Mouse (Mus musculus) left cerebral cortex, postnatal 36 days (tissue): ENCODE measurements around the gene Krt78. TPM values are rescaled to one million over a fixed set of nuclear protein-coding genes. Genes with fewer than 3 reads are reported as not detected.

ENCODE experiments used
- DNase-seq, 2 experiments: peaks; one replicate each; pipeline ENCODE4 v3.0.0; 2021 to 2022; ENCODE audit warnings: low spot score in 2 of 2, mixed read lengths in 1 of 2
- intact Hi-C: fragments of 180-260 bp; cut with DNase I; formaldehyde crosslinking; loops from one replicate; pipeline ENCODE4 v1.15.1; 2025
- total RNA-seq, 2 experiments: library from RNA; stranded (reverse); gene quantifications; 2 replicates each; pipeline ENCODE4 v1.2.3; 2021

Gene Krt78
- total RNA-seq, 2 experiments from 2014 or later: not detected

DNA sequence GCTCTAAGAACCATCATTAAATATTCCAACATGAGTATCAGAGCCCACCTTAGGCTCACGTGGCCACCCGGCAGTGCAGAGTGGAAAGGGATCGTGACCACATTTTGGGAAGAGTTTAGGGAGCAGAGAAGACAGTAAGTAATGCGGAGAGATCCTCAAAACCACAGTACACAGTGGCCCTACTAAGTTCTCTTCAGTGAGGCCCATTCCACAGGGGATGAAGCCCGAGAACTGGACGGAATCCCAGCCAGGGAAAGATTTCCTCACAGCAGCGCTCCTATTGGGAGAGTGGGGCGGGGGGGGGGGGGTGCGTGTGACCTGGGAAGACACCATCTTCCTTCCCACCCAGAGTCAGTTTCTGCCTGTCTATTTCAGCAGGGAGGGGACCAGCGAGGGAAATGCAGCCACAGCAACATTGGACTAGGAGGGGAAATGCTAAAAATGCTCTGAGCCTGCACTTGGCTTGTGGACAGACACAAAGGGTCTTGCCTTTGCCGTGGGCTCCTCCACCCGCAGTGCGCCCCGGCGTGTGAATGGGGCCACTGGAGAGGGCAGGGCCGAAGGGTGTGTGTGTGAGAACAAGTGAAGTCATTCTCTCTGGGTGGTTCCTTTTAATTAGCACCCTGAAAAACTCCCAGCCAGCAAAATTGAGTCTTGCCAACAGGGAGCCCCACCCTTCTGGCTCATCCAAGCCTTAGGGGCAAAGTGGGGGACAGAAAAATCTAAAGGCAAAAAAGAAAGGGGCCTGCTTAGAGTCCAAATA is 20.2 kb upstream of the Krt78 start:
- DNase-seq: no peak
- intact Hi-C loops: no loop called here

DNA sequence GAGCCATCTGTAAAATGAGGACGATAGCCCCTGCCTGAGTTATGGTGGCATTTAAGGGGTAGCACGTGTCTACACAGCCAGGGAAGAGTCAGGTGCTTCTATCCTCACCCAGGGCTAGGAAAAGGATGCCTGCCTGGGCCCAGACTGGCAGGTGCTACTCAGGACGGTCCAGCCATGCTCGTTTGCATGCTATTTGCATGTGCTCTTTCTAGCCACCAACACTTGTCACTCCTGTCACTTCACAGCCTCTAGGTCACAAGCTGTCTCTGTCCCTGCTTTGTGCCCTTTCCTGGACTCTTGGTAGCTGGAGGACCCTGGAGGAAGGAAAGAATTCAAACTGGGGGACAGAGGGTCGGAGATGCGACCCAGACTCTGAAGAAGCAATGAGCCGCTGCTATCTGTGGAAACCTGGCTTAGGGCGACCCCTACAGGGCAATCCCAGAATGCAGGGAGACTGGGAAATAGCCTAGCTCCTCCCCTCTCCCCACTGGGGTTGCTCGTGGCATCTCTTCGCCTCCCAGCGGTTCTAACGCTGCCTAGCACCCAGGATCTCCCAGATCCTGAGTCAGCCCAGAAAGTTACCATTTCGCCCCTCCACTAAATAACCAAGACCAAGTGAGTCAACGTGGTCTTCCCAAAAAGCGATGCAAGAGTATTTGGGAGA is 19.5 kb upstream of the Krt78 start:
- peak; percentile 91 to 94 for DNase-seq
- intact Hi-C loops: loop anchor here (1.0 kb wide), 2 partner anchors 201 to 454 kb away; no protein-coding TSS in a partner anchor

DNA sequence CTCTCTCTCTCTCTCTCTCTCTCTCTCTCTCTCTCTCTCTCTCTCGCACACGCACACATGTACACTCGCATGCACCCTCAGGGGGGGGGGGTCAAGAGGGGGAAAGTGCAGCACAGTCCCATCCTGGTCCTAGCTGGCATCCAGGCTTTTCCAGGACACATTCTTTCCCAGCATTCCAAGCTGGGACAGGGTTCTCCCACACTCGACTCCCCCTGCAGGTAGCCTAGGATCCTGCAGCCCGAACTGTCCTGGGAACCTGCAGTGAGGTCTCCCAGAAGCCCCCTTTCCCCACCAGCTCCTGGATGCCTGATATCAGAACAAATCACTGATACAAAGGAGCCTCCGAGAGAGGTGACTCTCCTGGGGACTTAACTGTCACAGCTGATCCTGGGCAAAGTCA is 16.4 kb upstream of the Krt78 start:
- no peak for DNase-seq
- intact Hi-C loops: no loop called here

DNA sequence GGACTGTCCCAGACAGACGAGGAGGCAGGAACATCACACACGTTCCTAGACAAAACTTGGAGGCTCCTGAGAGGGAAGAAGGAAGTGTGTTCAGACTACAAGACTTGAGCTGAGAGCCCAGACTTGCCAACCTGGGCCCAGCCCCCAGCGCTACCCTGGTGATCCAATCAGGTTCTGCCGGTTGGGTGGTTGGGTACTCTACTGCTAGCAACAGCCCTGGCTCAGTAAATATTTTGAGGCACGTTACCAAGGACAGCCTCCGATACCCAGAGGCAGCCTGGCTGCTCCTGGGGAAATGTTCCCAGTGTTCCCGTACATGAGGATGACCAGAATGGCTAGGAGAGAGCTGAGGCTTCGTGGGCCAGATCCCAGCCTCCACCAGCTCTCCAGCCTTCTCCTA is 12.7 kb upstream of the Krt78 start:
- intact Hi-C loops: no loop called here
- DNase-seq: no peak

DNA sequence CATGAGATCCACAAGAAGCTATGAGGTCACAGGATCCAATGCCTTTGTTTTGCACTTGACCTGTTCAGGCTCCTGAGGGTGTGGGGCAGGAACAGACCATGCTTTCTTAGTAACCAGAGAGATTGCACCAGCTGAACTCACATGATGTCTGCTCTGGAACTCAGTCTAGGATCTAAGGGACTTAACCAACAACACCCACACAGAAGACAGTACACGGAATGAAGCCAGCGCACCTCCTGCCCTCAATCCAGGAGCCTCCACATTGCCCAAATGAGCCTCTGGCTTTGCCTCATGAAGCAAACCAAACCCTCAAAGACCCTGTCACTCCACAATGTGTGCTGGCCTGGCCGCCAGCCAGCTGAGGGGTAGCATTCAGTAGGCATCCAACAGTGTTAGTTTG is 4.8 kb upstream of the Krt78 start:
- DNase-seq: no peak
- intact Hi-C loops: no loop called here

DNA sequence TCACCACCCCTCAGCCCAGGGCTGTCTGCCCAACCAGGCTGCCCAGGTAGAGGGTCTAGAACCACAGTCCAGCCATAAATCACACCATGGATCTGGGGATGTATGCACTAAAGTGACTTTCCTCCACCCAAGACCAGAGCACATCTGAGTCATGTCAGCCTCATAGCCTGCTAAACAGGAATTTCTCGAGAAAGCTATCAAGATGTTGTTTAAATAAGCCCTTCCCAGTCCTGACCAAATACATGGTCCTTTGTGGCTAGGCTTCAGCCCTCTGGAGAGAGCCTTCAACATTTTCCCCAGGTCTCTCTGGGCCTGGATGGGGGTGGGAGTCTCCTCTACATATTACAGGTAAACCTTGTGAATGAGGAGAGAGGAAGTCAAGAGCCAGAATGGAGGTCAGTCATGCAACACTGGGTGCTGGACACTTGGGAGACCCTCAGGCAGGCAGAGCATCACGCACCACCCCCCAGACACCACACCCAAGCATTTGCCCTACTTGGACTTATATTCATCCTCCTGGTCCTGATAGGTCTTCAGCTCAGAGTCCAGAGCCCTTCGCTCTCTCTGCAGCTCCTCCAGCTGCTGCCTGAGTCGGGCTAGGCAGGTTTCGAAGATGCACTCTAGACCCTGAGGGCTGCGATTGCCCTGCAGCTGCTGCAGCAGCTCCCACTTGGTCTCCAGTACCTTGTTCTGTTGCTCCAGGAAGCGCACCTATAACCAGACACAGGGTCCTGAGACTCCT is 1.2 kb downstream of the Krt78 start:
- no peak for DNase-seq
- intact Hi-C loops: no loop called here

DNA sequence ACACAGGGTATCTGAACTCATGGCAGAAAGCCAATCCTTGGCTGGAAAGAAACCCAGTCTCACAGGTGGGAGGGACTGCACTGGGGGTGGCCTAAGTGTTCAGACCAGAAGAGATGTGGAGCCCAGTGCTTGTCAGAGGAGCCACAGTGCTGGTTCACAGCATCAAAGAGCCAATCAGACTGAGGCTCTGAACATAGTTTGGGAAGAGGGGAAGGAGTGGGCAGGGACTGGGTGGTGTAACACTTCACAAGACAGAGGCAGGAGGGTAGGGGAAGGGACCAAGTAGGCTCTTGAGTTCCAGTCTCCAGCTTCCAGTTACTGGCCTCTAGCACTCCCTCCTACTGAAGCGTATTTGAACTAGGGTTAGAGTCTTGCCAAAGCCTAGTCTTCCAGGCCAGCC is 8.7 kb downstream of the Krt78 start:
- intact Hi-C loops: no loop called here
- no peak for DNase-seq

DNA sequence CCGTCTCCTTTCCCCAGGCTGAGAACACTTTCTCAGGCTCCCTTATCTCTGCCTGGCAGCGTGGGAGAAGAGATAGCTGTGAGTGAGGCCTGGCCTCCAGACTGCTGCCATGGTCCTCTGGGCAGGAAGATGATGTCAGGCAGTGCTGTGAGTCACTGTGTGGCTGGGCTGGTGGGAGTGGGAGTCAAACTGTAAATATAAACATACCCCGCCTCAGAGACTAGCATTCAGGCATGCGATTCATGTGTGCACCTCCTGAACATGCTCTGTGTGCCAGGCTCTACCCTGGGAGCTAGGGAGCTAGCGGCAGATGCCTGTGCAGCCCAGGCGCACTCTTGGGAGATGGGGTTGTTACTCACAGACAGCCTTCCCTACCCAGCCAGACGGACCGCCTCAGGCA is 12.1 kb downstream of the Krt78 start:
- intact Hi-C loops: no loop called here
- DNase-seq: no peak

DNA sequence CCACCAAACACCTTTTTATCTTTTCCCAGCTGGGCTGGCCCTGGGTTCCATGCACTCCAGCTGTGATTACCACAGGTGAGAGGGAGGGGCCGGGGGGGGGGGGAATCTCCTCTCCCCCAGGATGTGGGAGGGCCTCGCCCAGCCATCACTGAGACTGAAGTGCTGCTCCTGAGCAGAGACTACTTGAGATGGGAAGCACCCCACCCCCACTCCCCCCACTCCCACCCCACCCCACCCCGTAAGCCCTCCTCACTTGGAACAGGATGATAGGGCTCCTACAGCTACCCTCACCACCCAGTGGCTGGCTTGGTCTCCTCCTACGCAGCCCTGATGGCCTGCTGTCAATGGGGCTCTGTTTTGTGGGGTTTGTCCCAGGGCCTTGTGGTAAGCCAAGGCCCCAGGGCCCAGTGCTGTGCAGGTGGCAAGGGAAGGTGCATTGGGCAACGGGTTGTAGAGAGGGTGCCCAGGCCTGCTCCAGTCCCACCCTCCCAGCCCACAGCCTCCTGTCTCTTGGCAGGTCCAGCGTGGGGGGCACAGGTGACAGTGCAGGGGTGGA is 13.7 kb downstream of the Krt78 start, which contains the start of gene Krt79:
TSS of gene Krt79 (minus strand) at position 51 of the 556 bp plus-strand sequence.
- DNase-seq: no peak
- intact Hi-C loops: no loop called here

DNA sequence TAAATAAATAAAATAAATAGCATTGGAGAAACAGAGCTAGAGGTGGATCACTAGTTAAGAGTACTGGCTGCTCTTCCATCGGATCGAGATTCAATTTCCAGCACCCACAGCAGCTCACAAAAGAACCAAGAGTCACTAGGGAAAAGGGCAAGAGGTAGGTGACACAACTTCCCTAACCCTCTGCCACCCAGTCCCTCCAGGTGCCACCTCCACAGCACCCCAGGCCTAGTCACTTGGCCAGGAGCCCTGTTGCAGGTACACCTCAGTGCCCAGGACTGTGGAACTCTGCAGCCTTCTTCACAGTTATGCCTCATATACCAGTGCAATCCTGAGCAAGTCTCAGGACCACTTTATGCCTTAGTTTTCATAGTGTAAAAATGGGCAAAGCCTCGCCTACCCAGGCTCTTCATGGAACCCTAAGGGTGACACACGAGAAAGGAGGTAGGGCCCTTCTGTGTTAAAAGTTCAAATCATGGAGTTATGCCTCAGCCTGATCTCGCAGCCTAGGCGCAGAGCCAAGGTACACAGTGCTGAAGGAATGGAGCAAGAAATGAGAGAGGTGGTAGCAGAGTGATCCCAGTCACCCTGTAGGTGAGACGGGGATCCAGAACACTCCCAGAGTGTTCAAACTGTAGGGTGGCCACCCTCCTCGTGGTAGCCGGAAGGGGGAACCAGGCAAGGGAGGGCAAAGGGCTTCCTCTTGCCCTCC is 15.3 kb downstream of the Krt78 start:
- no peak for DNase-seq
- intact Hi-C loops: no loop called here

DNA sequence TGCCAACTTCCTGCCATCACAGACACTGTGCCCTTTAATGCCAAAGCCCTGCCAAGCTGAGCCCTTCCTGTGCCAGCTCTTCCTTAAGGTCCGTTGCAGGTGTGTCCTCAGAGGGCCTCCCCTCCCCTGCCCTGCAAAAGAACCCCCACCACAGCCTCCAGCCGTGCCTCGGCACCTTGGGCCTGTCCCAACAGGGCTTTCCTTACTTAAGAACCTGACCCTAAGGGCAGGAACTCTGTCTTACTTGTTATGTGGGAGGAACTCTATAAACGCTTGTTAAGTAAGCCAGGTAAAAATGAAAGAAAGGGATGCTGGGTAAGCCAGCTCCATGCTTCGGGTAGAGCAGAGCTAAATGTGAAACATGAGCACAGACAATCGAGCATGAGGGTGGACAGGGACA is 21.1 kb downstream of the Krt78 start:
- no peak for DNase-seq
- intact Hi-C loops: no loop called here

DNA sequence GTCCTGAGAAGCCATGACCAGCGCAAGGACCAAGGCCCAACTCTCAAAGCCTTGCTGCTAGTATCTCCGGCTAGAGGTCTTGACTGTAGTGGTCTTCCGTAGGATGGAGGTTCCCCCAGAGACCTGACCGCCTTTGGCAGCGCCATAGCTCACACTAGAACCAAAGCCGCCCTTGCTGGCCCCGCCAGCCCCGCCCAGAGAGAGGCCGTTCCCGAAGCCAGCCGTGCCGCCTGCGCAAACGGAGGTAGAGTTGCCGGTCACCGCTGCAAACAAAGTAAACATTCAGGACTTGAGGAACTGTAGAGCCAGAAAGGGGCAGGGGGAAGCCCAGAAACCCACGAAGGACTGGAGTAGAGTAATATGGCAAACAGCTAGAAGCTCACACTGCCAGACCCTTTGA is 24.4 kb downstream of the Krt78 start:
- DNase-seq: no peak
- intact Hi-C loops: no loop called here

DNA sequence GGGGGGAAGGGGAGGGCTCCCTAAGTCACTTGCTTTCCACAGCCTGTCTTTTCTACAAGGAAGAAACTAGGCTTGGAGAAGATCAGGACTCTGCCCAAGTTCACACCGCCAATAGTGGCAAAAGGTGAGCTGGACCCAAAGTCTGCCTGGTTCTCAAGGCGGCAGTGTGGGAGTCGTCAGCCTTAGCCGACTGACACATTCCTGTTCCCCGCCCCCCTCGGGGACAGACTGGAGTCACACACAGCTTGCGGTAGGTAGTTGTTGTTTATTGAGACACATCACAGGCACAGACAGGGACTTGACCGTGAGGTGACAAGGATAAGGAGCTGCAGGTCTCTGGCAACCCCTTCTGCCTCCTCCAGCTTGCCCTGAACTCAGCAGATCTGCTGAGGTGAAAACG is 25.0 kb downstream of the Krt78 start:
- DNase-seq: no peak
- intact Hi-C loops: no loop called here

DNA sequence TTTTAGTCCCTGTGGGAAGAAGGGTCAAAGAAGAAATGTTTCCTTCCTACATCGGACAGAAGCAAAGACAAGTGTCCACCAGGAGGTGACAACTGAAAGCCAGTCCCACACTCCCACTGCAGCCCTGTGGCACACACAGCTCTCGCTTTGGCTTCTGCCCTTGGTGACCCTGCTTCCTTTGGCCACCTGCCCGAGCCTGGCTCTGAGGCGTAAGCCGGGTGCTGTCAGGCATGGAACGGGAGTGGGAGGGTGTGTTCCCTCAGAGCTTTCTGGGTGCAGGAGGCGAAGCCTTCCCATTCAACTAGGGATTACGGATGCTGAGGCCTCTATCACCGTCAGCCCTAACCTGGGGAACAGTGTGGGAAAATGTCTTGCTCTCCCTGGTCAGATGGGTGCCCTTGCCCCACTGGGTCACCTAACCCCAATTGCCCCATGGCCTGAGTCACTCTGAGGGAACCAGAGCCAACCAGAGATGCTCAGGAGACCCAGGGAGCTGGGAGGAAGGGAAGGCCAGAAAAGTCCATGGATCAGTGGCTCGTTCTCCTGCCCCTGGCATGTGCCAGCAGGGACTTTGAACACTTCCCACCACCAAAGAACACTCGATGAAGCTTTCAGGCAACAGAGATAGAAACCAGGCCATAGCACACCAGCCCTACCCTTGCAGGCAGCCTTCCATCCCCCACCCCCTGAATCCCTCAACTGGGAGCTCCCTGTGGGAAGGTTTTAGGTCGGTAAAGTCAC is 26.6 kb downstream of the Krt78 start:
- DNase-seq: no peak
- intact Hi-C loops: no loop called here

DNA sequence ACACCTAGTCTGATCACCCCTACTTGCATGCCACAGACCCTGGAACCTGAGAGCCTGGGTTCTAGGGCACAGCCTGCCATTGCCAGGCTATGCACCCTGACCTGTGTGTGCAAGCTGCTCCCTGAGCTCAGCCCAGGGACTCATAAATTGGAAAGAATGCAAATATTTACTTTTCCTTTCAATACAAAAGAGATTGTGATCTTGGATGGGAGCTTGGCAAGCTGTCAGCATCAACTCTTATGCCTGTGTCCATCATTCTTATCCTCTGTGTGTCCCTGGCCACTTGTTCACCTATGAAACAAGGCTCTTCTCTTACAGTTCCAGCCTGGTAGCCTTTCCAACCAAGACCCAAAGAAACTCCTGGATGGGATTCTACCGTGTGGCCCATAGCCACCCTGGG is 29.0 kb downstream of the Krt78 start:
- intact Hi-C loops: no loop called here
- no peak for DNase-seq

DNA sequence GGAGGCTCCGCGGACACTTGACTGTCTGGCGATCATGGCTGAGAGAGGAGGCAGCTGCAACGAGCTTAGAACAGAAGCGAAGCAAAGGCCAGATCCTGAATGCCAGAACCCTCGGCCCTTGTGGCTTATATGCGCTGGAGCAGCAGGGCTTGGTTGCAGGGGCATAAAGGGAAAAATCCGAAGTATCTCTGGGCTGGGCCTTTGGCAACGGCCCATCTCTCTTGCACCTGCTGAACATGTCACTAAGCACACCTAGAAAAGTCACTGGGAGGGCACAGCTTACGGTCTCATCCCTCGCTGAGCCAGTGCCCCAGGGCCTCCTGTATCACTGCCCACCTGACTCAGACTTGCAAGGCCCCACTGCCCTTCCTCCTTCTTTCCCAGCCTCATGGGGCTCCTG is 29.5 kb downstream of the Krt78 start, which contains the start of gene Krt4:
TSS of gene Krt4 (minus strand) at position 101 of the 400 bp plus-strand sequence.
- intact Hi-C loops: no loop called here

DNA sequence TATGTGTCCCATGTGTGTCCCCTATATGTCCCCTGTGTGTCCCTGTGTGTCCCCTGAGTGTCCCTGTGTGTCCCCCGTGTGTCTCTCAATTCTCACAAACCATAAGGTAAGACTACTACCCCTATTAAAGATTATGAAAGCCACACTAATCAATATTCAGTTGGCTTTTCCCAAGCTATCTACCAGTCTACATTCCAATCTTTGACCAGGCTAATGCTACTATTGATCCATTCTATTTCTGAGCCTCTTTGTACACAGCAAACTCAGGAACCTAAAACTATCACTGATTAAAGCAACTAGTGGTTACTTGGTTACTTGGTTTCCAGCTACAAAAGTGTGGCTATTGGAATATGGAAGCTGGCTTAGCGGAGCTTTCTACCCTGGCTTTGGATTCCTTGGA is 31.8 kb downstream of the Krt78 start:
- intact Hi-C loops: no loop called here
- no peak for DNase-seq

More for the DNA sequence above, 29.5 kb downstream of the Krt78 start, which contains the start of gene Krt4:
- no peak for DNase-seq

DNA sequence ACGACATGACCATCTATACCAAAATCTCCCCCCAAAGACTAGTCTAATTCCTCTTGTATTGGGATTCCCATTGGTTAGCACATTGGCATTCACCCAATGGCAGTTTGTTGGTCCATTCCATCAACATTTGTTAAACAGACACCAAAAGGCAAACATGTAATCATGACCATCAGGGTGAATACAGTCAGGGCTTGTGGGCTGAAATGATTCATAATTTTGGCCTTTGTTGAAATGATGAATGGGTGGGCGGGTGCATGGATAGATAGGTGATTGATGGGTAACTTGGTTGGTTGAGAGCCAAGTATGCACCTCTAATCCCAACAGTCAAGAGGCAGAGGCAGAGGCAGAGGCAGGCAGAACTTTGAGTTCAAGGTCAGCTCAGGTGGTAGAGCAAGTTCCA is 38.0 kb downstream of the Krt78 start:
- intact Hi-C loops: no loop called here
- DNase-seq: no peak

DNA sequence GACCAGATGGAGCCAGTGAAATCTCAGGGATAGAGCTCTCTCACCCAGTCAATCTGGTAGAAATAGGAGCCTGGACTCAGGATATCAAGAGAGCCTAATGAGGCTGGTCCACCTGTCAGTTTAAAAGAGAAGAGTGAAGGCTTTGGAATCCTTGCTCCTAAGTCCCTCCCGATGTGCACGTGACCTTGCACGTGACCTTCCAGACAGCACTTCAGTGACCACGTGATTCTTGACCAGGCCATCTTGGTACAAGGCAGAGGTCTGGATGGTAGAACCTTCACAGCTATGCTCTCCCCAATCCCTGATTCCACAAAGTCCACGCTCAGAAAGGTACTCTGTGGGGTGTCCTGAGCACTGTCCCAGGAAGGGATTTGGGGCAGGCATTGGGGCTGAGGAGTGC is 49.2 kb downstream of the Krt78 start:
- no peak for DNase-seq
- intact Hi-C loops: no loop called here
